Mouse (Mus musculus): ENCODE results near the gene Treml4. TPM values are rescaled to one million over a fixed set of nuclear protein-coding genes. Genes with fewer than 3 reads are reported as not detected.

Gene Treml4
- polyA plus RNA-seq, 1 experiment = not detected

DNA sequence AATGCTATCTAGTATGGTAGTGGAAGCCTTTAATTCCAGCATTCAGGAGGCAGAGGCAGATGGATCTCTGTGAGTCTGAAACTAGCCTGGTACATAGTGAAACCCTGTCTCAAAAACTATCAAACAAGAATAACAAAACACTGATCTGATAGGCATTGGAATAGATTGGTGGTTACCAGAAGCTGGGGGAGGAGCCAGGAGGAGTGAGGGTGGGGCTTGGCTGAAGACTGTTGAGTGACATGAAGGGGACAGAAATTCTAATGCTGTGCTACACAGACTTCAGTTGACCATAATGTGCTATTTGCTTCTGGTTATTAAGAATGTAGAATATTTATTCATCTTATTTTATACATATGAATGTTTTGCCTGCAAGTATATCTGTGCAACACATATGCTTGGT is 4.2 kb downstream of the Treml4 start:
- Histone ChIP-seq H3K4me1 (ENCODE audit: control insufficient read depth, insufficient read depth, low read length) (no peaks in the 10 kb centered on the region), H3K9me3 (replicated peaks; ENCODE audit: control insufficient read depth, insufficient read depth, low read length, poor library complexity, severe bottlenecking) (no peaks in the 10 kb centered on the region), H3K4me3 (ENCODE audit: low read depth, low read length) (no peak overlapping the region), H3K27ac (ENCODE audit: insufficient read depth, low read length) (no peak overlapping the region), H3K27me3 (ENCODE audit: control insufficient read depth, insufficient read depth, low read length, poor library complexity, severe bottlenecking) (no peaks in the 10 kb centered on the region), H3K36me3 (ENCODE audit: control insufficient read depth, insufficient read depth, low read length, poor library complexity, severe bottlenecking) (no peaks in the 10 kb centered on the region), H3K9ac (ENCODE audit: low read depth, poor library complexity, severe bottlenecking) (no peak overlapping the region)
- TF ChIP-seq POLR2A (IDR thresholded peaks at IDR 0.05; ENCODE audit: insufficient read depth, low read length) = no peak
- TF ChIP-seq EP300 (IDR thresholded peaks at IDR 0.05; ENCODE audit: insufficient read depth, low read depth, low read length) = no peak
- no peak for TF ChIP-seq CTCF (IDR thresholded peaks at IDR 0.05; ENCODE audit: low read depth, low read length)

DNA sequence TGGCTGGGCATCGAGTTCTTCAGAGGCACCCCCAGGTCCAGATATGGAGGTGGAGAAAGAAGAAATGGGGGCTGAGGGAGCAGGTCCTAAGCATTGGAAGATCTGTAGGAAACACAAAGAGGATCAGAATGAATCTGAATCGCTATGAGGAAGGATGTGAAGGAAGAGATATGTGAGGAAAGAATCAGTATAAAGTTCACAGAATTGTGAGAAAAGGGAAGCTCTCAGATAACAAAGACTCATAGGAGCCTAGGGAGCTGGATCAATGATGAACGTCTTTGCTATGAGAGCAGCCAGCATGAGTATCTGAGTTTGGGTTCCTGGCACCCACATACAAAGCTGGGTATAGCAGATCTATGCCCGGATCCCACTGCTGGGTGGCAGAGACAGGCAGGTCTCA is 5.7 kb downstream of the Treml4 start:
- Histone ChIP-seq H3K36me3 (ENCODE audit: control insufficient read depth, insufficient read depth, low read length, poor library complexity, severe bottlenecking) (no peaks in the 10 kb centered on the region), H3K4me3 (ENCODE audit: low read depth, low read length) (no peak overlapping the region), H3K9me3 (replicated peaks; ENCODE audit: control insufficient read depth, insufficient read depth, low read length, poor library complexity, severe bottlenecking) (no peaks in the 10 kb centered on the region), H3K4me1 (ENCODE audit: control insufficient read depth, insufficient read depth, low read length) (no peaks in the 10 kb centered on the region), H3K9ac (ENCODE audit: low read depth, poor library complexity, severe bottlenecking) (no peak overlapping the region), H3K27ac (ENCODE audit: insufficient read depth, low read length) (no peak overlapping the region), H3K27me3 (ENCODE audit: control insufficient read depth, insufficient read depth, low read length, poor library complexity, severe bottlenecking) (no peaks in the 10 kb centered on the region)
- TF ChIP-seq POLR2A (IDR thresholded peaks at IDR 0.05; ENCODE audit: insufficient read depth, low read length) = no peak
- TF ChIP-seq CTCF (IDR thresholded peaks at IDR 0.05; ENCODE audit: low read depth, low read length) = no peak
- no peak for TF ChIP-seq EP300 (IDR thresholded peaks at IDR 0.05; ENCODE audit: insufficient read depth, low read depth, low read length)

- Histone ChIP-seq H3K27ac (ENCODE audit: insufficient read depth, low read length) (no peak overlapping the region), H3K9ac (ENCODE audit: low read depth, poor library complexity, severe bottlenecking) (no peak overlapping the region), H3K9me3 (replicated peaks; ENCODE audit: control insufficient read depth, insufficient read depth, low read length, poor library complexity, severe bottlenecking) (no peaks in the 10 kb centered on the region), H3K36me3 (ENCODE audit: control insufficient read depth, insufficient read depth, low read length, poor library complexity, severe bottlenecking) (no peaks in the 10 kb centered on the region), H3K4me1 (ENCODE audit: control insufficient read depth, insufficient read depth, low read length) (no peaks in the 10 kb centered on the region), H3K4me3 (ENCODE audit: low read depth, low read length) (no peak overlapping the region), H3K27me3 (ENCODE audit: control insufficient read depth, insufficient read depth, low read length, poor library complexity, severe bottlenecking) (no peaks in the 10 kb centered on the region)
- TF ChIP-seq EP300 (IDR thresholded peaks at IDR 0.05; ENCODE audit: insufficient read depth, low read depth, low read length) (no peak), CTCF (IDR thresholded peaks at IDR 0.05; ENCODE audit: low read depth, low read length) (no peak), POLR2A (IDR thresholded peaks at IDR 0.05; ENCODE audit: insufficient read depth, low read length) (no peak)
Observed at GRCm38 (mm10) chr17:48272158-48272557, 8.1 kb downstream of the Treml4 start.

DNA sequence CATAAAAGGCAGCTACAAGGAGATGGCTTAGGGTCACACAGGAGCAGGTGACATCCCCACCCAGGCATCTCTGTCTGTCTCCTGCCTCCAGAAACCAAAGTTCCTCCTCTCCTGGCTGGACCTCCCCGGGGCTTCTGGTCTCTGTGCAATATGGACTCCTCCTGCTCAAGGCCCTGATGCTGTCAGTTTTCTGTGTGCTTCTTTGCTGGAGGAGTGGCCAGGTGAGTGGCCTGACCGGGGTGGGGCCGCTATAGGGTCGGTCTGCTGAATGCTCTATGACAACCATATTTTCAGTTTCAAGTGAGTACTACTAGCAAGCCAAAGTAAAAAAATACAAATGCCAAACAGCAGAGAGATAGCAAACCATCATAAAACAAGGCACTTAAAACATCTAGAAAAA is 8.5 kb downstream of the Treml4 start:
- Histone ChIP-seq H3K4me1 (ENCODE audit: control insufficient read depth, insufficient read depth, low read length) (no peaks in the 10 kb centered on the region), H3K36me3 (ENCODE audit: control insufficient read depth, insufficient read depth, low read length, poor library complexity, severe bottlenecking) (no peaks in the 10 kb centered on the region), H3K9ac (ENCODE audit: low read depth, poor library complexity, severe bottlenecking) (no peak overlapping the region), H3K27ac (ENCODE audit: insufficient read depth, low read length) (no peak overlapping the region), H3K4me3 (ENCODE audit: low read depth, low read length) (no peak overlapping the region), H3K27me3 (ENCODE audit: control insufficient read depth, insufficient read depth, low read length, poor library complexity, severe bottlenecking) (no peaks in the 10 kb centered on the region), H3K9me3 (replicated peaks; ENCODE audit: control insufficient read depth, insufficient read depth, low read length, poor library complexity, severe bottlenecking) (no peaks in the 10 kb centered on the region)
- TF ChIP-seq EP300 (IDR thresholded peaks at IDR 0.05; ENCODE audit: insufficient read depth, low read depth, low read length) = no peak
- no peak for TF ChIP-seq POLR2A (IDR thresholded peaks at IDR 0.05; ENCODE audit: insufficient read depth, low read length)
- TF ChIP-seq CTCF (IDR thresholded peaks at IDR 0.05; ENCODE audit: low read depth, low read length) = no peak

GRCm38 (mm10) chr17:48274098-48274497 is 10.0 kb downstream of the Treml4 start:
- Histone ChIP-seq H3K4me3 (ENCODE audit: low read depth, low read length) (no peak overlapping the region), H3K9ac (ENCODE audit: low read depth, poor library complexity, severe bottlenecking) (no peak overlapping the region), H3K9me3 (replicated peaks; ENCODE audit: control insufficient read depth, insufficient read depth, low read length, poor library complexity, severe bottlenecking) (no peaks in the 10 kb centered on the region), H3K27ac (ENCODE audit: insufficient read depth, low read length) (no peak overlapping the region), H3K36me3 (ENCODE audit: control insufficient read depth, insufficient read depth, low read length, poor library complexity, severe bottlenecking) (no peaks in the 10 kb centered on the region), H3K4me1 (ENCODE audit: control insufficient read depth, insufficient read depth, low read length) (peaks cover under 1% of the 10 kb centered on the region), H3K27me3 (ENCODE audit: control insufficient read depth, insufficient read depth, low read length, poor library complexity, severe bottlenecking) (no peaks in the 10 kb centered on the region)
- no peak for TF ChIP-seq CTCF (IDR thresholded peaks at IDR 0.05; ENCODE audit: low read depth, low read length)
- TF ChIP-seq POLR2A (IDR thresholded peaks at IDR 0.05; ENCODE audit: insufficient read depth, low read length) = no peak
- TF ChIP-seq EP300 (IDR thresholded peaks at IDR 0.05; ENCODE audit: insufficient read depth, low read depth, low read length) = no peak

DNA sequence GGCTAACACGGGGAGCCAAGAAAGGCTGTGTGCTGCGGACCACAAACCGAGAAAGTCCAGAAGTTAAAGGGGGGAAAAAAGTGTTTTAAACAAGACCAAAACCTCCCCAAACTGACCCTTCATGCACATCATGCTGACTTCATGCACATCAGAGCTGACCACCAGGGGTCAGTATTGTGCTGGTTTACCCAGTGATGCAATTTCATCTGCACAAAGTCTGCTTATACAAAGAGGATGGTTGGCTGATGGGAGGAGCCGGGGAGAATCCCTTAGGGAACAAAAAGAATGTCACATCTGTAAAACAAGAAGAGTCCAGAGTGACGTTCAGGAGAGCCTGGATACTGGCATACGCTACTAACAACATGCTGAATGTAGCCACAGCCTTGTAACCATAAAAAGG is 10.8 kb downstream of the Treml4 start:
- no peaks in the 10 kb centered on the region for H3K36me3 ChIP-seq (ENCODE audit: control insufficient read depth, insufficient read depth, low read length, poor library complexity, severe bottlenecking)
- no peaks in the 10 kb centered on the region for H3K27me3 ChIP-seq (ENCODE audit: control insufficient read depth, insufficient read depth, low read length, poor library complexity, severe bottlenecking)
- peaks cover 1% of the 10 kb centered on the region for H3K4me1 ChIP-seq (ENCODE audit: control insufficient read depth, insufficient read depth, low read length)
- no peak overlapping the region for H3K9ac ChIP-seq (ENCODE audit: low read depth, poor library complexity, severe bottlenecking)
- H3K27ac ChIP-seq (ENCODE audit: insufficient read depth, low read length) = no peak overlapping the region
- TF ChIP-seq CTCF (IDR thresholded peaks at IDR 0.05; ENCODE audit: low read depth, low read length) (peak; percentile 29), EP300 (IDR thresholded peaks at IDR 0.05; ENCODE audit: insufficient read depth, low read depth, low read length) (no peak)
- H3K9me3 ChIP-seq (replicated peaks; ENCODE audit: control insufficient read depth, insufficient read depth, low read length, poor library complexity, severe bottlenecking) = no peaks in the 10 kb centered on the region
- no peak overlapping the region for H3K4me3 ChIP-seq (ENCODE audit: low read depth, low read length)

Measured in ES-Bruce4 (cell line).